Mouse (Mus musculus): Measurements from ENCODE around the gene Fam53b.
"Not testable (repeated sequence)": the region's sequence is repeated elsewhere in the genome, so short reads cannot be mapped to it uniquely, and the experiment has no call there.

Gene Fam53b

DNA sequence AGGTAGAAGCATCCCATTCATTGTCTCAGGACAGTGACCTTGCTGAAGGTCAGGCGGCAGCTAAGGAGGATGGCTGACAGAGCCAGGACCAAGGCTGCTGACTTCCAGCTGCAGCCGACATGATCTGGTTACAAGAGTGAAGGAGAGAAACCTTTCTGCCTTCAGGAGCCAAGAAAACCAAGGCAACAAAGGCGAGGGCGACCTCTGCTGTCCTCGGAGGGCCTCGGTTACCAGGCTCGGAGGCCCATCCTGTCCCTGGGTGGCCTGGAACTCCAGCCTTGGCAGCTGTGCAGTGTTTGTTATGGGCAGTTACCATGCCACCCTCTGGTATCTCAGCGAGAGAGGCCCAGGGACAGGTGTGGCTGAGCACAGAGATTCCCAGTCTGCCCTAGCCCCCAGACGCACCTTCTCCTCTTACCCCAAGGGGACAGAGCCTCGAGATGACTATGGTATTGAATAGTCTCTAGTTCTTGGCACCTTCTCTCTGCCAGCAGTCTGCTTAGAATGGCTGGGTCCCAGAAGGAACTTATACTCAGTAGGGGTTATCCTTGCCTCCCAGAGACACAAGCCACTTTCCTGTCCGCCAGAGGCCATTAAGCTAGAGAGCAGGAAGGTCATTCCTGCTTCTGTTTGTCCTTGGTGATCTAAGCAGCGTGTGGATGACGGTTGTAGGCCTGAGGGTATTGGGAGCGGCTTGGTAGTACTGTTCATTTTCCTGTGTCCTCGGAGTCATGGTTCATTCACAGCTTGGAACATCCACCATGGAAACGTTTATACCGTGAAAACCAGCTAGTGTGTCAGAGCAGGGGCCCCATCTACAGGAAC is 139.5 kb downstream of the Fam53b start:
- no peak for DNase-seq

DNA sequence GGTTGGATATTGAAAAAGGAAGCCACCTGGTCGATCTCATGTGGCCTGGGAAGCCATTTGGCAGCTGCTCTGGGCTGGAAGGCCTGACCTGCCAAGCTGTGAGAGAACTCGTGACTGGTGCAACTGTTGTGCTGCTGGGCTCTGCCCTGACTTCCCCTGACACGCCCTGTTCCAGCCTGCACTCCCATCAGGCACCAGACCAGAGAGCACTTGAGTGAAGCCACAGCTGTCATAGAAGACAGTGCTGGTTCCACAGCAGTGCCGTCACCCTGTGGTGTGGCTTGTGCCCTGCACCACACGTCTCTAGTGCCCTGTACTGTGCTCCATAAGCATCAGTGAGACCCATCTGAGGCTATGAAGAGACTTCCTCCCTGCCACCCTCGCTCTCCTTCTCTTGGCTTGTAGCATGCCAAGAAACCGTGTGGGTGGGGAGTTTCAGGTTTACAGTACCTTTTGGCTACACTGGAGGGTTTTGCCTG is 141.2 kb downstream of the Fam53b start:
- peak; percentile 33 for DNase-seq

DNA sequence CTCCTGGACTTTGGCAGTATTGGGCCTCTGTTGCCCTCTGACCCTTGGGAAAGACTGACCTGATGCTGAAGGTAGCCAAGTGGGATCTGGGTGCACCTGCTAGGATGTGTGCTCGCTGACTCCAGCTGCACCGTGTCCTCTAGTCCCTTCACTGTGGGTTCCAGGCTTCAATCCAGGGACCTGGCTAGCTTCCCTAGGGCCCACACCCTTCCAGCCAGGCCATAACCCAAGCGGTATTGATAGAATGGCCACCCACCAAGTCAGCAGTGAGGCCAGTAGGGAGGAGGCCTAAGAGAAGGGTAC is 142.9 kb downstream of the Fam53b start:
- DNase-seq, result no peak

DNA sequence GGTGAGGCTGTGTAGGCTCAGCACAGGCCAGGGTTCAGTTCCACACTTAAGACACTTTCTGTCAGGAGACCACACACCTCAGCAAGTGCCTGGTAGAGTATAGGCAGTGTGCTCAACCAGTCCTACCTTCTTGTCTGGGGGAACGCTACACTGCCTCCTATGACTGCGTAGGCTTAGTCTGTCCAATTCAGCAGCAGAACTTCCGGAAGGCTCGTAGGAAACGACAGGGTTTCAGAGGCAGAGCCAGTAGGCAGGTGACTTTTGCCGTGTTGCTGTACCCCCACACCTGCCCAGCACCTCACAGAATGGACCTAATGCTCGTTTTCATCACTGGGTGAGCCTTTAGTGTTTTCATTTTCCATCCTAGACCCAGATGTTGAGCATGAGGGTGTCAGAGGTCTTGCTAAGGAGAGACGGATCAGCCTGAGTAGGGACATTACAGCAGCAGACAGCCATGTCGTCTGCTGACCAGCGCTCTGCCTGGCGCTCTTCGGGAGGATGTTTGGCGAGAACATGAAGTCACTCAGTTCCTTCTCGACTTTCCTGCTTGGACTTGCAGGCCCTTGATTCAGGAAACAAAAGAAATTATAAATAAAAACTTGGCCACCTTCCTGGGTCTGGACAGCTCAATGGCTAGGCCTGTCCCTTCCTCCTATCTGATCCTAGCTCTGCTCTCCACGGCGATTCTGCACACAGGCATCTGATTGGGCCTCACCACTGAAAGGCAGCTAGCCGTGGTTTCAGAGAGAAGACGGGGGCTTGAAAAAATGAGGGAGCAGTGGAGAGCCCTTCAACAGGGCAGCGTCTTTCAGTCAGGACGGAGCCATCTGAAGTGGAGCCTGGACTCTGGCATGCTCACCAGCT is 143.5 kb downstream of the Fam53b start:
- no peak for DNase-seq

DNA sequence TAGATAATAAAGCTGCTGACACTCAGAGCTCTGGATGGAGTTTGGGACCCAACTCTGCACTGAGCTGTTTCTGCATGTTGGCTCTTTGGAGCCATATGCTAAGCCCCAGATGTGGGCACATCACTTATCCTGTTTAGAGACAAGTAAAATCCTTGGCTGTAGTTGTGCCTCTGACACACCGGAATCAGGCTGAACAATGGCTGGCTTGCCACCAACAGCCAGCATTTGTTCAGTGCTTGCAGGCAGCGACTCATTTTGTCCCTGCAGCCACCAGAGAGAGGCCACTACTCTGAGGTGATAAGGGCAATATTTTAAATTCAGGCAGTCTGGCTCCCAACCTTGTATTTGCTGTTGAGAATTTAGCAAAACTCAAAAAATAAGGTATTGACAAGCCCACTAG is 145.1 kb downstream of the Fam53b start:
- no peak for DNase-seq

DNA sequence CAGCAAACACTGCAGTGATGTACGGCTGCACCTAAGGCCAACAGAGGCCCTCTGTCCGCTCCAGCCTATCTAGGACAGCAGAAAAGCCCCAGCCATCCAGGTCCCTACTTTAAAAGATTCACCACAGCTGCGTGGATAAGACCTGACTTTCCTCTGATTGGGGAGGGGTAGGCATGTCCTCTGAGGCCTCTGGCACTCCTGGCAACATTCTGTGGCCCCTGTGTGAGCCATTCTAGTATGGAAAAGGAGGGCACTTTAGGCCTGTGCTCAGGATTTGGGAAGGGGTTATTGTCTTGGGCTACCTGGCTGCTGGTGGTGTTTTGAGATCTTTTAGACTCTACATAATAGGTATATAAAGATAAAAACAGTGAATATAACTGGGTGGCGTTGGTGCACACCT is 147.2 kb downstream of the Fam53b start:
- DNase-seq, result no peak

DNA sequence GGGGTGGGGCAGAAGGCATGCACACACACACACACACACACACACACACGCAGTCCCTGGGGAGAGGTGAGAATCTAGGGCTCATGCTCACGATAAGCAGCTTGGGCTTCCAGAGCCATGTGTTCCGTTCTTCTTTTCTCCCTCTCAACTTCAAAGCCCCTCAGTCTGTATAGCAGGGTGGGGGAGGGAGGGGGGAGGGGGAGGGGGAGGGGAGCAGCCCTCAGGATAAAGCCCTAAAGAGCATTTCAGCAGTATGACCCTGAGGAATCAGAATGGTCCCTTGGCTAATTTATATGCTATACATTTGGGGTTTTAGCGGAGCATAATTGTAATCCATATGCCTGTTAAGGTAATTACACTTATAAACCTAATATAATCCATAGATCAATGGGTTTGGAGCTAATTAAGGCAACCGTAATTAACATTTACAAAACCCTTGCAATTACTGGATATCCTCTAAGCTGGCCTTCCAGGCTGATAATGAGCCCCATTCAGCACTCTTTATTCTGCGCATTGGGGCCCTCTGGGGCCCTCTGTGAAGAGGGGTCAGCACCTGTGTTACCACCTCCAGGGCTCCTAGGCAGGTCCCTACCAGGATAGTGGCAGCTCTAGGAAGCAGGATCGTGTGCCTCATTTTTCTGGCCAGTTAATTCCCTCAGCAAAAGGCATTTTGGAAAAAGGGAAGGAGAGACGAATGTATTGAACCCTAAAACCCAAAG is 147.9 kb downstream of the Fam53b start:
- no peak for DNase-seq

DNA sequence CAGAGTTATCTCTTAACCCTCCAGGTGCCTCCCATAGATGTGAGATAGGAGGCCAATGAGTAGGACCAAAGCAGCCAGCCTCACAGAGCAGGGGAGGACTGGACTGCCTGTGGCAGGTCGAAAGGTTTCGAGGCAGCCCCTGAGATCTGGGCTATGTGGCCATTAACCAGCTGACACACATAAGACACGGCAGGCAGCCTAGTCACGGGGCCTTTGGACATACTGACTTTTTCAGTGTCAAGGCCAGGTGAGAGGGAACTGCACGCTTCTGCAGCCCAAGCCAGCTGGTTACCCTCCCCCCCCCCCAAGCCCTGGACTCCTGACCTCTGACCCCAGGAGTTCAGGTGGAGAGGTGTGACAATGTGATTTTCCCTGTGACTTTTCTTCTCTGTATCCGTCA is 148.9 kb downstream of the Fam53b start:
- no peak for DNase-seq

DNA sequence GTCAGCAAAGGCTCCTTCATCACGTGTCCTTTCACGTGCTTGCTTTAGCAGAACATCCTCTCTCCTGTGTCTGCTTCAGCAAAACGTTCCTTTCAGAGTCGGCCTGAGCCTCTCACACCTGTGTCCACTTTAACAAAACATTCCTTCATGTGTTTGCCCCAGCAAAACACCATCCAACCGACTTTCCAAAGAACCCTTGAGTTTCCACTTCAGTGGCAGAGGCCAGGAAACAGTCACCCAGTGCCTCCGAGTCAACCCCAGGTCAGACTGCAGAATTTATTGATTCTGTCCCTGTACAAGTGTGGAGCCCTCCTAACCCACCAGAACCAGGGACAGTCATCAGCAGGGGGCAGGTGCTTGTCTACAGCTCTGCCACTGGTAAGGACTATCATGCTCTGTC is 150.9 kb downstream of the Fam53b start:
- DNase-seq, result not testable (repeated sequence)

All from liver (tissue).